Mouse (Mus musculus): ENCODE measurements at regions not wholly inside any gene's neighbourhood (a gene's known extent, or its start where the extent isn't known, plus 50 kb on each side); places are given as distances from the start of the nearest gene placed in this dataset.

GRCm38 (mm10) chr10:8018229-8019026 lies 62.4 kb upstream of the Tab2 start:
- DNase-seq: no peak

- no peak for DNase-seq
Measured at GRCm38 (mm10) chr10:8016741-8017140, 60.7 kb upstream of the Tab2 start.

DNA sequence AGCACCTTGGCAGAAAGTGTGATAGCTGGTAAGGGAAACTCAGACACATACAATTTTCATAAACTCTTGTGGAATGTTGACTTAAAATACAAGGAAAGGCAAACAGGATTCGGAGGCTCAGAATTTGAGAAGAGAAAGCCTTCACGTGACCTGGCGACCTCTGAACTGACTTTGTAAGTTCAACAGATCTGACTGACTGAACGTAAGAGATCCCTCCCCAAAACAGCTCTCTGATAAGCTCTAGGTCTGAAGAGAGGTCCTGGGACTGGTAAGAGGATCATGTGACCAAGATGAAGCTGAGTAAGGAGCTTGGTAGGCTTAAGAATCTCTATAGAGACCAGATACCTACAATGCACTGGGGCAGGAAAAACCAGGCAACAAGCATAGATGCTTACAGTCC lies 55.7 kb upstream of the Tab2 start:
- DNase-seq: no peak

- no peak for DNase-seq
Measured at GRCm38 (mm10) chr10:8011138-8011537, 55.1 kb upstream of the Tab2 start.

DNA sequence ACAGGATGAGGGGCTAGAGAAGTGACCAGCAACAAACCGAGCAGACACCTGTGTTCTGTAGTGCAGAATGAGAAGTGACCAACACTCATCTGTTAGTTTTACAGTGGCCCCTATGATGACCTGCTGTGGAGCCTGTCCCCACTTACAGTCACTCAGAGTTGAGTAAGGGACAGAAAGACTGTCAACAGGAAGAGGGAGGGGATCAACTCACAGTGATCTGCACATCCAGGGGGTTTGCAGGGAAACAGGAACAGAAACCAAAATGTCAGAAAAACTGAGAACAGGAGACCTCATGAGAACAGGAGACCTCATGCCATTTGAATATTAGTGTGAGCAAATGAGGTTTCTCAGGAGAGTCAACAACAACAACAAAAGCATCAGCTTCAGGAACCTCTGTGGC lies 53.8 kb upstream of the Tab2 start:
- DNase-seq: no peak

DNA sequence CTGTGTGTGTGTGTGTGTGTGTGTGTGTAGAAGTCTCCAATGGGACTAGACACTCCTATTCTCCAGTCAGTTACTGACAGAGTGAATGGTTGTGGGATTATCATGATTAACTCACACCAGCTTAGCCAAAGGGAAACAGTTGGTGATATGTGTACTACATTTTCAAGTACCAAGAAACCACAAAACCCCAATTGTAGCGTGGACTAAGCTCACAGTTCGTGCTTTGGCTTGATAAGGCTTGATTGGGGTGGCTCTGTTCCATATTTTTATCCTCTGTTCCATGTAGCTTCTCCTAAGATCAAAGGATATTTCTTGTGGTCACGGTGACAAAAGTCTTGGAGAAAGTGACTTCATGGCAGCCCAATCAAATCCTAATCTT lies 51.9 kb upstream of the Tab2 start:
- no peak for DNase-seq

- DNase-seq: no peak
Measured at GRCm38 (mm10) chr10:8007286-8007989, 51.4 kb upstream of the Tab2 start.
